Mouse (Mus musculus): ENCODE data around the gene Dlg1.

Gene Dlg1

GRCm38 (mm10) chr16:31906896-31907295 is 243.7 kb downstream of the Dlg1 start:
- DNase-seq, result no peak

GRCm38 (mm10) chr16:31908959-31909358 is 245.7 kb downstream of the Dlg1 start:
- no peak for DNase-seq

- DNase-seq, result no peak
These were observed 247.1 kb downstream of the Dlg1 start for GRCm38 (mm10) chr16:31910281-31910847.

GRCm38 (mm10) chr16:31917776-31918175 is 254.5 kb downstream of the Dlg1 start:
- DNase-seq, result no peak

GRCm38 (mm10) chr16:31918248-31918724 is 255.0 kb downstream of the Dlg1 start:
- peak; percentile 29 to 62 for DNase-seq

GRCm38 (mm10) chr16:31924368-31924767 is 261.1 kb downstream of the Dlg1 start:
- no peak for DNase-seq

Measured in spleen, adult 18-20 months (tissue).